Mouse (Mus musculus) hindbrain, embryonic 13.5 days (tissue): ENCODE measurements around the gene Cda. TPM values are rescaled to one million over a fixed set of nuclear protein-coding genes. Genes with fewer than 3 reads are reported as not detected.

ENCODE experiments used
- ATAC-seq: fragments of 200-750 bp; cut with Nextera tagmentation; 2 replicates; pipeline ENCODE4 v1.8.0; 2017; ENCODE audit warnings: moderate TSS enrichment; ENCODE audit not compliant: low FRiP score
- H3K27ac ChIP-seq: fragments of 300-500 bp; sonication (generic); 2 replicates; pipeline ENCODE4 v1.5.1; 2015; ENCODE audit warnings: inconsistent platforms, mild to moderate bottlenecking, moderate library complexity
- H3K27me3 ChIP-seq: fragments of 300-500 bp; sonication (generic); 2 replicates; pipeline ENCODE4 v1.6.1; 2015; ENCODE audit warnings: mild to moderate bottlenecking, inconsistent platforms
- H3K36me3 ChIP-seq: fragments of 300-500 bp; sonication (generic); 2 replicates; pipeline ENCODE4 v1.6.1; 2015; ENCODE audit warnings: mild to moderate bottlenecking, inconsistent platforms
- H3K4me1 ChIP-seq: fragments of 300-500 bp; sonication (generic); replicated peaks from 2 replicates; pipeline ENCODE4 v1.6.1; 2015; ENCODE audit warnings: inconsistent platforms
- H3K4me2 ChIP-seq: fragments of 300-500 bp; sonication (generic); 2 replicates; pipeline ENCODE4 v1.6.1; 2015; ENCODE audit warnings: inconsistent platforms, mild to moderate bottlenecking, moderate library complexity
- H3K4me3 ChIP-seq: fragments of 300-500 bp; sonication (generic); 2 replicates; pipeline ENCODE4 v1.5.1; 2015; ENCODE audit warnings: mild to moderate bottlenecking, inconsistent platforms
- H3K9ac ChIP-seq: fragments of 300-500 bp; sonication (generic); 2 replicates; pipeline ENCODE4 v1.6.1; 2015; ENCODE audit warnings: mild to moderate bottlenecking, inconsistent platforms
- H3K9me3 ChIP-seq: fragments of 300-500 bp; sonication (generic); 2 replicates; pipeline ENCODE4 v1.6.1; 2016; ENCODE audit warnings: inconsistent platforms
- WGBS: fragments of 180-500 bp; shearing (Covaris S2); methylation state at CpG from one replicate; pipeline ENCODE4 v1.1.7; 2015; 5-methylcytosine and 5-hydroxymethylcytosine counted together
- microRNA-seq: library from miRNA; unstranded; fragments of <30 nt; microRNA quantifications from one replicate; pipeline ENCODE4, GENCODE M21; 2016
- polyA plus RNA-seq: library from polyadenylated mRNA; unstranded; fragments of >200 nt; fragmentation: Nextera tagmentation; extraction: Ambion mirVana; gene quantifications from 2 replicates; pipeline ENCODE4 v1.2.1, GENCODE M21; 2015

The Cda gene
- polyA plus RNA-seq, 1 experiment from 2014 or later: 4.0 TPM

DNA sequence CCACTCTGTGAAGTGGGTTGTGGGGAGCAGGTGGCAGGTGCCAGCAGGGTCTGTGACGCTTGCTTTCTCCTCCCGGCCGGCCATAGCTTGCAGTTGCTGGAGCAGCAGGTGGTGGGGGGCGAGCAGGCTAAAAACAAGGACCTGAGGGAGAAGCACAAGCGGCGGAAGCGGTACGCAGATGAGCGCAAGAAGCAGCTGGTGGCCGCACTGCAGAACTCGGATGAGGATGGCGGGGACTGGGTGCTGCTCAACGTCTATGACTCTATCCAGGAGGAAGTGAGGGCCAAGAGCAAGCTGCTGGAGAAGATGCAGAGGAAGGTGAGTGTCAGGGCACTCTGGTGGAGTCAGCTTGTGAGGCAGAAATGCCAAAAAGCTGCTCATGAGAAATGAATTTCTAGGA, 75.8 kb downstream of the Cda start:
- no peak overlapping the region for H3K27ac ChIP-seq
- H3K4me3 ChIP-seq: no peak overlapping the region
- H3K9me3 ChIP-seq: no peaks in the 10 kb centered on the region
- peaks cover 17% of the 10 kb centered on the region for H3K4me1 ChIP-seq
- H3K9ac ChIP-seq: no peak overlapping the region
- no peak for ATAC-seq
- 88% methylated on average over 13 of the region's 13 CpGs for WGBS
- no peaks in the 10 kb centered on the region for H3K36me3 ChIP-seq
- H3K4me2 ChIP-seq: no peak overlapping the region
- 0 out of 2 replicates have a peak, but pooled peaks cover 4% of the 10 kb centered on the region for H3K27me3 ChIP-seq

DNA sequence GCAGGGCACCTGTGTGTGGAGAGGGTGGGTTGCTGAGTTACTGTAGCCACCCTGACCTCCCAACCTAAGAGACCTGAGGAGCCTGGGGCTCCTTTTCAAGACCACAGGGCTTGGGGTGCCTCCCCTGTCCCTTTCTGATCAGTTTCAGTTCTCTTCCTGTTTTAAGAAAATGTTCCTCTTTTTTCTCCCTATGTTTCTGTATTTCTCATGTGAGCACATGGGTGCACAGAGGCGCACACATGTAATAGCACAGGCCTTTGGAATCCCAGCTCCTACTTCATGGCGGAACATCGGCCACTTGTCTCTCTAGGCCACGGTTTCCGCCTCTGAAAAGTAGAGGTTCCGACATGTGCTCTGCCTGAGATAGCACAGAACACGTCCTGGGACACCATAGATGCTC, 79.1 kb downstream of the Cda start:
- no peaks in the 10 kb centered on the region for H3K36me3 ChIP-seq
- 88% methylated on average over 7 of the region's 7 CpGs for WGBS
- no peak overlapping the region for H3K9ac ChIP-seq
- no peak overlapping the region for H3K4me3 ChIP-seq
- peaks cover 15% of the 10 kb centered on the region for H3K4me1 ChIP-seq
- 0 out of 2 replicates have a peak, but pooled peaks cover 4% of the 10 kb centered on the region for H3K27me3 ChIP-seq
- no peaks in the 10 kb centered on the region for H3K9me3 ChIP-seq
- ATAC-seq: no peak
- no peak overlapping the region for H3K4me2 ChIP-seq
- no peak overlapping the region for H3K27ac ChIP-seq

Small RNA genes within 50 kb of the gene (microRNA-seq; reads per million reads assigned to microRNA genes)
- not detected for gene Gm27646
- 1.6 reads per million for gene Mir7019

Other genes with a start within 250 kb of the Cda start
- gene Hp1bp3, start 151.7 kb downstream of the Cda start, polyA plus RNA-seq: 220 and 233 TPM in 2 replicates
- gene Sh2d5, start 117.6 kb downstream of the Cda start, polyA plus RNA-seq: 11.1 and 12.3 TPM in 2 replicates
- gene Kif17, start 117.6 kb downstream of the Cda start, polyA plus RNA-seq: 2.5 and 2.6 TPM in 2 replicates
- 208 and 213 TPM in 2 replicates for gene Ddost, start 63.3 kb downstream of the Cda start, polyA plus RNA-seq
- gene Pink1, start 41.7 kb downstream of the Cda start, polyA plus RNA-seq: 91.0 and 93.8 TPM in 2 replicates
- 3.0 and 3.5 TPM in 2 replicates for gene Fam43b, start 28.5 kb upstream of the Cda start, polyA plus RNA-seq
- gene Mul1, start 66.7 kb upstream of the Cda start, polyA plus RNA-seq: 20.9 and 21.4 TPM in 2 replicates
- 14.3 and 14.8 TPM in 2 replicates for gene Camk2n1, start 86.3 kb upstream of the Cda start, polyA plus RNA-seq